Mouse (Mus musculus) Muller cell, postnatal 12 days (primary cell): ENCODE data around the gene Numbl.
"Not testable (repeated sequence)": the region's sequence is repeated elsewhere in the genome, so short reads cannot be mapped to it uniquely, and the experiment has no call there.

Experiments used
- DNase-seq: peaks from one replicate; pipeline ENCODE4 v3.0.0-alpha.2; 2015; ENCODE audit errors: inconsistent ontology term

Numbl gene

GRCm38 (mm10) chr7:27258205-27258899 is at the start of gene Numbl:
Gene Numbl, plus strand, starts transcription at chr7:27258433.
- peak; percentile 99 for DNase-seq

- no peak for DNase-seq
Measured at GRCm38 (mm10) chr7:27212626-27213025, 45.6 kb upstream of the Numbl start.

- DNase-seq, result no peak
Measured at GRCm38 (mm10) chr7:27218586-27218985, 39.6 kb upstream of the Numbl start.

GRCm38 (mm10) chr7:27219937-27220336 is 38.3 kb upstream of the Numbl start:
- no peak for DNase-seq

- no peak for DNase-seq
Measured at GRCm38 (mm10) chr7:27221939-27222338, 36.3 kb upstream of the Numbl start.

- DNase-seq, result no peak
Measured at GRCm38 (mm10) chr7:27222538-27222937, 35.7 kb upstream of the Numbl start.

- peak; percentile 54 for DNase-seq
Measured at GRCm38 (mm10) chr7:27224877-27225575, 33.2 kb upstream of the Numbl start.

- no peak for DNase-seq
Measured at GRCm38 (mm10) chr7:27227276-27227675, 31.0 kb upstream of the Numbl start.

- no peak for DNase-seq
Measured at GRCm38 (mm10) chr7:27227676-27228075, 30.6 kb upstream of the Numbl start.

GRCm38 (mm10) chr7:27228281-27228821 is 29.9 kb upstream of the Numbl start, which contains the start of gene Itpkc:
Gene Itpkc, minus strand, starts transcription at chr7:27228661.
- peak; percentile 97 for DNase-seq

GRCm38 (mm10) chr7:27228865-27229264 is 29.4 kb upstream of the Numbl start:
- no peak for DNase-seq

GRCm38 (mm10) chr7:27230781-27231180 is 27.5 kb upstream of the Numbl start:
- no peak for DNase-seq

GRCm38 (mm10) chr7:27231693-27232331 is 26.4 kb upstream of the Numbl start:
- peak; percentile 94 for DNase-seq

GRCm38 (mm10) chr7:27232781-27233281 is 25.4 kb upstream of the Numbl start, which contains the start of gene Coq8b:
Gene Coq8b, plus strand, starts transcription at chr7:27233023.
- peak; percentile 97 for DNase-seq

- DNase-seq, result no peak
Measured at GRCm38 (mm10) chr7:27233300-27233699, 24.9 kb upstream of the Numbl start.

- peak; percentile 27 for DNase-seq
Measured at GRCm38 (mm10) chr7:27235726-27236125, 22.5 kb upstream of the Numbl start.

GRCm38 (mm10) chr7:27237527-27237926 is 20.7 kb upstream of the Numbl start:
- DNase-seq, result no peak

- no peak for DNase-seq
Measured at GRCm38 (mm10) chr7:27238568-27238967, 19.7 kb upstream of the Numbl start.

- no peak for DNase-seq
Measured at GRCm38 (mm10) chr7:27243211-27243610, 15.0 kb upstream of the Numbl start.

- not testable (repeated sequence) for DNase-seq
Measured at GRCm38 (mm10) chr7:27244088-27244487, 14.1 kb upstream of the Numbl start.

GRCm38 (mm10) chr7:27249146-27249545 is 9.1 kb upstream of the Numbl start:
- DNase-seq, result no peak

- no peak for DNase-seq
Measured at GRCm38 (mm10) chr7:27249928-27250327, 8.3 kb upstream of the Numbl start.
